Mouse (Mus musculus) heart, embryonic 11.5 days (tissue): ENCODE results near the gene Akap11. TPM values are rescaled to one million over a fixed set of nuclear protein-coding genes. Genes with fewer than 3 reads are reported as not detected.

Experiments used
- ATAC-seq: fragments of 200-750 bp; cut with Nextera tagmentation; replicated peaks from 2 replicates; pipeline ENCODE4 v1.8.0; 2017; ENCODE audit warnings: moderate library complexity; ENCODE audit not compliant: insufficient number of reproducible peaks, low FRiP score, low TSS enrichment
- H3K27ac ChIP-seq: fragments of 300-500 bp; sonication (generic); 2 replicates; pipeline ENCODE4 v1.5.1; 2014; ENCODE audit warnings: mild to moderate bottlenecking, low read depth, low read length
- H3K27me3 ChIP-seq: fragments of 300-500 bp; sonication (generic); 2 replicates; pipeline ENCODE4 v1.6.1; 2014; ENCODE audit warnings: mild to moderate bottlenecking, low read length, mixed read lengths; ENCODE audit not compliant: control insufficient read depth, insufficient read depth
- H3K36me3 ChIP-seq: fragments of 300-500 bp; sonication (generic); 2 replicates; pipeline ENCODE4 v1.6.1; 2014; ENCODE audit warnings: mild to moderate bottlenecking, low read length, moderate library complexity, mixed read lengths; ENCODE audit not compliant: control insufficient read depth, insufficient read depth
- H3K4me1 ChIP-seq: fragments of 300-500 bp; sonication (generic); 2 replicates; pipeline ENCODE4 v1.6.1; 2014; ENCODE audit warnings: low read length; ENCODE audit not compliant: control insufficient read depth, insufficient read depth
- H3K4me2 ChIP-seq: fragments of 300-500 bp; sonication (generic); 2 replicates; pipeline ENCODE4 v1.6.1; 2014; ENCODE audit warnings: mild to moderate bottlenecking, moderate library complexity
- H3K4me3 ChIP-seq: fragments of 300-500 bp; sonication (generic); 2 replicates; pipeline ENCODE4 v1.5.1; 2014; ENCODE audit warnings: low read depth, low read length
- H3K9ac ChIP-seq: fragments of 300-500 bp; sonication (generic); 2 replicates; pipeline ENCODE4 v1.6.1; 2014; ENCODE audit warnings: mild to moderate bottlenecking, low read depth, low read length, moderate library complexity
- H3K9me3 ChIP-seq: fragments of 300-500 bp; sonication (generic); replicated peaks from 2 replicates; pipeline ENCODE4 v1.6.1; 2016; ENCODE audit warnings: low read length; ENCODE audit not compliant: control insufficient read depth
- WGBS: fragments of 180-500 bp; shearing (Covaris S2); extraction: QIAGEN DNeasy Blood & Tissue Kit; methylation state at CpG from one replicate; pipeline ENCODE4 v1.1.7; 2014; ENCODE audit not compliant: insufficient replicate concordance; 5-methylcytosine and 5-hydroxymethylcytosine counted together
- polyA plus RNA-seq: library from polyadenylated mRNA; unstranded; fragments of >200 nt; fragmentation: Nextera tagmentation; extraction: Ambion mirVana; gene quantifications from 2 replicates; pipeline ENCODE4 v1.2.1, GENCODE M21; 2014

Gene Akap11
- polyA plus RNA-seq, 1 experiment from 2014 or later, result 12.7 TPM

GRCm38 (mm10) chr14:78525059-78525458 is 11.5 kb downstream of the Akap11 start:
- Histone ChIP-seq H3K4me3 (no peak overlapping the region), H3K36me3 (no peaks in the 10 kb centered on the region), H3K27me3 (no peaks in the 10 kb centered on the region), H3K9ac (no peak overlapping the region), H3K4me2 (no peak overlapping the region), H3K9me3 (no peaks in the 10 kb centered on the region), H3K4me1 (peaks cover 29% of the 10 kb centered on the region), H3K27ac (no peak overlapping the region)
- WGBS, result 86% methylated on average over 2 of the region's 2 CpGs
- no peak for ATAC-seq

GRCm38 (mm10) chr14:78510713-78511112 is 25.9 kb downstream of the Akap11 start:
- Histone ChIP-seq H3K36me3 (peaks cover 18% of the 10 kb centered on the region), H3K4me2 (no peak overlapping the region), H3K4me1 (no peaks in the 10 kb centered on the region), H3K9me3 (no peaks in the 10 kb centered on the region), H3K27me3 (no peaks in the 10 kb centered on the region), H3K9ac (no peak overlapping the region), H3K4me3 (no peak overlapping the region), H3K27ac (no peak overlapping the region)
- WGBS, result 76% methylated on average over 9 of the region's 9 CpGs
- ATAC-seq, result no peak

GRCm38 (mm10) chr14:78509791-78510190 is 26.8 kb downstream of the Akap11 start:
- 87% methylated on average over 6 of the region's 6 CpGs for WGBS
- Histone ChIP-seq H3K36me3 (peaks cover 18% of the 10 kb centered on the region), H3K4me1 (no peaks in the 10 kb centered on the region), H3K4me2 (no peak overlapping the region), H3K4me3 (no peak overlapping the region), H3K27ac (no peak overlapping the region), H3K9ac (no peak overlapping the region), H3K9me3 (no peaks in the 10 kb centered on the region), H3K27me3 (no peaks in the 10 kb centered on the region)
- ATAC-seq, result no peak

- Histone ChIP-seq H3K9ac (no peak overlapping the region), H3K27me3 (no peaks in the 10 kb centered on the region), H3K4me1 (no peaks in the 10 kb centered on the region), H3K27ac (no peak overlapping the region), H3K4me3 (no peak overlapping the region), H3K9me3 (no peaks in the 10 kb centered on the region), H3K36me3 (peaks cover 9% of the 10 kb centered on the region), H3K4me2 (no peak overlapping the region)
- 72% methylated on average over 3 of the region's 3 CpGs for WGBS
- no peak for ATAC-seq
Measured at GRCm38 (mm10) chr14:78500578-78500977, 36.0 kb downstream of the Akap11 start.

GRCm38 (mm10) chr14:78496691-78497090 is 39.9 kb downstream of the Akap11 start:
- Histone ChIP-seq H3K4me1 (no peaks in the 10 kb centered on the region), H3K9me3 (no peaks in the 10 kb centered on the region), H3K36me3 (peaks cover 9% of the 10 kb centered on the region), H3K4me2 (no peak overlapping the region), H3K4me3 (no peak overlapping the region), H3K27ac (peak overlapping the region; percentile 30; the same call in 1 of the 2 replicates), H3K9ac (no peak overlapping the region), H3K27me3 (no peaks in the 10 kb centered on the region)
- WGBS, result 83% methylated on average over 4 of the region's 4 CpGs
- ATAC-seq, result peak; percentile 69; the same call in 1 of the 2 replicates

- WGBS, result 56% methylated on average over 4 of the region's 4 CpGs
- H3K36me3 ChIP-seq, result no peaks in the 10 kb centered on the region; the same call in 1 of the 2 replicates
- H3K9ac ChIP-seq, result no peak overlapping the region
- peak; percentile 79; the same call in 1 of the 2 replicates for ATAC-seq
- no peak overlapping the region for H3K4me2 ChIP-seq
- no peaks in the 10 kb centered on the region for H3K9me3 ChIP-seq
- H3K27ac ChIP-seq, result no peak overlapping the region
- H3K27me3 ChIP-seq, result no peaks in the 10 kb centered on the region
- H3K4me1 ChIP-seq, result no peaks in the 10 kb centered on the region
- no peak overlapping the region for H3K4me3 ChIP-seq
Measured at GRCm38 (mm10) chr14:78495241-78495640, 41.4 kb downstream of the Akap11 start.

GRCm38 (mm10) chr14:78492602-78493001 is 44.0 kb downstream of the Akap11 start:
- Histone ChIP-seq H3K27ac (no peak overlapping the region), H3K27me3 (no peaks in the 10 kb centered on the region), H3K4me2 (no peak overlapping the region), H3K9me3 (no peaks in the 10 kb centered on the region), H3K36me3 (no peaks in the 10 kb centered on the region; the same call in 1 of the 2 replicates), H3K4me1 (no peaks in the 10 kb centered on the region), H3K9ac (no peak overlapping the region), H3K4me3 (no peak overlapping the region)
- ATAC-seq, result no peak
- 84% methylated on average over 9 of the region's 9 CpGs for WGBS

- Histone ChIP-seq H3K4me3 (no peak overlapping the region), H3K4me1 (no peaks in the 10 kb centered on the region), H3K4me2 (no peak overlapping the region), H3K9me3 (no peaks in the 10 kb centered on the region), H3K27ac (no peak overlapping the region), H3K36me3 (no peaks in the 10 kb centered on the region; the same call in 1 of the 2 replicates), H3K9ac (no peak overlapping the region), H3K27me3 (no peaks in the 10 kb centered on the region)
- ATAC-seq, result no peak
Measured at GRCm38 (mm10) chr14:78491432-78491831, 45.2 kb downstream of the Akap11 start.

- Histone ChIP-seq H3K36me3 (no peaks in the 10 kb centered on the region), H3K9me3 (no peaks in the 10 kb centered on the region), H3K4me3 (no peak overlapping the region), H3K4me2 (peak overlapping the region; percentile 45), H3K27me3 (no peaks in the 10 kb centered on the region), H3K4me1 (no peaks in the 10 kb centered on the region), H3K27ac (no peak overlapping the region), H3K9ac (no peak overlapping the region)
- 24% methylated on average over 14 of the region's 14 CpGs for WGBS
- ATAC-seq, result no peak
Measured at GRCm38 (mm10) chr14:78482385-78483231, 54.0 kb downstream of the Akap11 start.
